Mouse (Mus musculus) cerebellum, adult 8-10 months (tissue): ENCODE results near the gene Smgc.
"Not testable (repeated sequence)": the region's sequence is repeated elsewhere in the genome, so short reads cannot be mapped to it uniquely, and the experiment has no call there.

Source experiments
- DNase-seq: peaks from one replicate; pipeline ENCODE4 v3.0.0; 2022

Gene Smgc

DNA sequence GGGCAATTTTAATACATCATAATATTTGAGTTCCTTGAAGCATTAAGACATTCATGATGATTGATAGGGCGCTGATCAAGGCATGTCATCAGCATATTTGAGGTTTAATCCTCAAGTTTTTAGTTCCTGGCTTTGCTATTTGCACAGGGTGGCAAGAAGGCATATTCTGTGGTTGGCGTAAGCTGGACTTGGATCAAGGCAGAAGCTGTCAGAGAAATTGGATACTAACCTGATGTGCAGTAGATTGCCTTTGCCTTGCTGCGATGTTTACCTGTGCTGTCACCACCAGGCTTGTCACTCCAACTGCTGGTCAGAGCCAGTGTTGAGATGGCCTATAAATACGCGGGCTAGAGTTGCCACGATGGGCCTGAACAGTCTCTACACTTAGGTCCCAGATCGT is at the start of gene Smgc:
Smgc (plus strand) TSS at position 301 of the 400 bp plus-strand sequence.
- no peak for DNase-seq

GRCm38 (mm10) chr15:91788338-91788737 is 49.7 kb upstream of the Smgc start:
- DNase-seq, result no peak

DNA sequence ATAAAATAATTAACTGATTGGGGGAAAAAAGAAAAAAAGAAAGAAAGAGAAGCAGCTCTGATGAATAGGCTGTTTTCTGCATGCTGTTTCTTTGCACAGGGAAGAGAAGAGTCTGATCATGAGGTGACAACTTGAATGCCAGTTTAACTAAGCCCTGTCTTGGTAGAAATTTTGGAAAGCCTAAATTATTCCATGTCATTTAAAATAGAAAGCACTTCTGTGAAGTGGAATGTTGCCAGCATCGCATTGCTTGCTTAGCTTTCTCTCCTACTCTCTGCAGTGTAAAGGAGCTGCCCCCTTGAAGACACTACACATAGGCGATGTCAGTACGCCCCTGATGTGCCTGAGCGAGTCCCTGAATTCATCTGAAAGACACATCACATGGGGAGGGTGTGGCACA is 31.6 kb upstream of the Smgc start:
- DNase-seq, result no peak

DNA sequence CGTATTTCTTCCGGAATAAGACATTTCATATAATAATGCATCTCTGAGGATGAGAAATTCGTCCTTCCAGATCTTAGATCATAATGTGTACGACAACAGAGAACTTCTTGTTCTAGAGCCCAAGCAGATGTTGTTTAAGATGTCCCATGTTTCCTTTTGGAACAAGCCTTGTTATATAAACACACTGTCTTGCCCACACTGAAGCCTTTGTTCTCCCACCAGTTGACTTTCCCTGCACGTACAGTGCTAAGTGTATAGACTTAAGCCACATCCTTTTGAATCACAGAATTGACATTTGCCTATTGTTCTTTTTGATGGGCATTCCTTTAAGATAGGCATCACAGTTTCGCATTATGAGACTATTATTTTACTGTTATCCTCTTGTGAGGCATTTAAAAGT is 2.7 kb upstream of the Smgc start:
- no peak for DNase-seq

- not testable (repeated sequence) for DNase-seq
Measured at GRCm38 (mm10) chr15:91864130-91864529, 26.1 kb downstream of the Smgc start.

DNA sequence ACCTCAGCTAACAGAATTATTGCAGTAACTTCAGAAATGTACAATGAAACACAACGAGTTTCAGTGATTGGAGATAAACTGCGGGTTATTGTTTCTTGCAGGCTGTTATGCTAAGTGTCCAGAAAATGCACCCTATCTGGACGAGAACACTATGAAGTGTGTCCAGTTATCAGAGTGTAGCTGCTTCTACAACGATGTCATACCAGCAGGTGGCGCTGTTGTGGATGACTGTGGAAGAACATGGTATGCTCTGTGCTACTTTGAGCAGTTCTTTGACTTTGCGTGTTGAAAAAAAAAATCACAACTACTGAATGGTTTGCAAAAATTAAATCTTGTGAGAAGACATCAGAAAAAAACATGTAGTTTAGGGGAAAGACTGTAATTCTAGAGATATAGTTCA is 62.2 kb downstream of the Smgc start:
- no peak for DNase-seq

- peak; percentile 22 for DNase-seq
Measured at GRCm38 (mm10) chr15:91907046-91907445, 69.0 kb downstream of the Smgc start.
